Mouse (Mus musculus) liver, adult 2 months (tissue): Measurements from ENCODE around the gene Ttpal. TPM values are rescaled to one million over a fixed set of nuclear protein-coding genes. Genes with fewer than 3 reads are reported as not detected.

Experiments used
- DNase-seq: peaks from one replicate; pipeline ENCODE4 v3.0.0-alpha.2; 2011; ENCODE audit warnings: low read depth, low spot score; ENCODE audit errors: extremely low read depth
- H3K27ac ChIP-seq: fragments of 200-500 bp; replicated peaks from 2 replicates; pipeline ENCODE4 v1.5.1; 2012; ENCODE audit warnings: low read depth, mild to moderate bottlenecking, control low read depth, inconsistent platforms, low read length; ENCODE audit not compliant: insufficient read depth
- H3K27me3 ChIP-seq: fragments of 200-500 bp; 2 replicates; pipeline ENCODE4 v1.6.1; 2012; ENCODE audit warnings: mild to moderate bottlenecking, moderate library complexity, low read length, inconsistent platforms; ENCODE audit not compliant: control insufficient read depth, insufficient read depth
- H3K36me3 ChIP-seq: fragments of 200-500 bp; 2 replicates; pipeline ENCODE4 v1.6.1; 2012; ENCODE audit warnings: low read length, inconsistent platforms; ENCODE audit not compliant: control insufficient read depth, insufficient read depth
- H3K4me1 ChIP-seq: fragments of 200-500 bp; 2 replicates; pipeline ENCODE4 v1.6.1; 2011; ENCODE audit warnings: low read length; ENCODE audit not compliant: control insufficient read depth, insufficient read depth
- H3K4me3 ChIP-seq: fragments of 200-500 bp; 2 replicates; pipeline ENCODE4 v1.5.1; 2011; ENCODE audit warnings: low read depth, mild to moderate bottlenecking, control low read depth, low read length, moderate library complexity; ENCODE audit not compliant: insufficient read depth
- H3K79me2 ChIP-seq: fragments of 200-500 bp; 2 replicates; pipeline ENCODE4 v1.6.1; 2012; ENCODE audit warnings: inconsistent platforms, mild to moderate bottlenecking, low read length, moderate library complexity; ENCODE audit not compliant: control insufficient read depth, insufficient read depth
- H3K9ac ChIP-seq: fragments of 200-500 bp; 2 replicates; pipeline ENCODE4 v1.6.1; 2012; ENCODE audit warnings: low read depth, mild to moderate bottlenecking, control low read depth, inconsistent platforms, low read length
- CTCF ChIP-seq: fragments of 200-500 bp; IDR thresholded peaks from 2 replicates; pipeline ENCODE4 v1.5.1; 2011; ENCODE audit warnings: low read depth, low read length, control low read depth
- POLR2A ChIP-seq: fragments of 200-500 bp; IDR thresholded peaks from 2 replicates; pipeline ENCODE4 v1.6.1; 2011; ENCODE audit warnings: low read length, control low read depth; ENCODE audit not compliant: insufficient read depth; ENCODE audit errors: extremely low read depth
- WGBS: fragments of 180-500 bp; shearing (Covaris S2); methylation state at CpG from one replicate; pipeline ENCODE4 v1.1.7; 2018; 5-methylcytosine and 5-hydroxymethylcytosine counted together
- polyA plus RNA-seq: library from polyadenylated mRNA; depleted of rRNA; stranded (reverse); fragments of >200 nt; gene quantifications from 2 replicates; pipeline ENCODE4 v1.2.3, GENCODE M21; 2012
- total RNA-seq: library from RNA; depleted of rRNA; stranded (reverse); fragments of >200 nt; gene quantifications from 2 replicates; pipeline ENCODE4 v1.2.3, GENCODE M21; 2014

Gene Ttpal
- total and polyA plus RNA-seq, 2 experiments: 8.1 to 9.3 TPM

DNA sequence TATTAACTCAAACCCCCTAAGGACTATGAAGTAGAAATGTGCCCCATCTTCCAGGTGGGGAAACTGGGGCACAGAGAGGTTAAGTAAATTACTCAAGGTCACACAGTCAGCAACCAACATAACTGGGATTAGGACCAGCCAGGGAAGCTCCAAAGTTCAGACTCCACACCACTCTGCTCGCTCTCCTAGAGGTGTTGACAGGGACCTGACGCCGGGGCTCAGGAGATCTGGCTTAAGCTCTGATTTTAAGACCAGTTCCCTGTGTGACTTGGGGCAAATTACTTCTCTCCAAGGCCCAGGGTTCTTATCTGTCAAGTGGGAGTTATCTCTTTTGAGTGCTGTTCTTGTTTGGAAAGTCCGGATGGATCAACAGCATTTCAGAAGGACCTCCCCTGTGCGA is 42.9 kb upstream of the Ttpal start:
- Histone ChIP-seq H3K79me2 (no peaks in the 10 kb centered on the region), H3K9ac (0 out of 2 replicates have a peak overlapping the region, but pooled peaks have one; percentile 4), H3K27me3 (no peaks in the 10 kb centered on the region), H3K4me3 (no peak overlapping the region), H3K4me1 (peaks cover 57% of the 10 kb centered on the region), H3K27ac (peak overlapping the region; percentile 74), H3K36me3 (peaks cover 65% of the 10 kb centered on the region)
- TF ChIP-seq POLR2A (no peak), CTCF (no peak)
- peak; percentile 86 for DNase-seq
- 16% methylated on average over 5 of the region's 5 CpGs for WGBS

- peaks cover 69% of the 10 kb centered on the region for H3K36me3 ChIP-seq
- peak; percentile 23 for DNase-seq
- peaks cover 50% of the 10 kb centered on the region for H3K4me1 ChIP-seq
- no peaks in the 10 kb centered on the region for H3K27me3 ChIP-seq
- 87% methylated on average over 3 of the region's 3 CpGs for WGBS
- H3K27ac ChIP-seq: peak overlapping the region; percentile 74
- peak overlapping the region; percentile 7; the same call in 1 of the 2 replicates for H3K9ac ChIP-seq
- no peak for TF ChIP-seq CTCF
- no peak for TF ChIP-seq POLR2A
- H3K4me3 ChIP-seq: no peak overlapping the region
- no peaks in the 10 kb centered on the region for H3K79me2 ChIP-seq
These were observed 41.9 kb upstream of the Ttpal start for GRCm38 (mm10) chr2:163560247-163560646.

- DNase-seq: peak; percentile 83
- H3K4me1 ChIP-seq: peaks cover 44% of the 10 kb centered on the region
- no peaks in the 10 kb centered on the region for H3K27me3 ChIP-seq
- H3K9ac ChIP-seq: no peak overlapping the region
- H3K36me3 ChIP-seq: peaks cover 74% of the 10 kb centered on the region
- H3K4me3 ChIP-seq: no peak overlapping the region
- no peak for TF ChIP-seq CTCF
- no peak for TF ChIP-seq POLR2A
- WGBS: 31% methylated on average over 13 of the region's 13 CpGs
- H3K79me2 ChIP-seq: no peaks in the 10 kb centered on the region
- H3K27ac ChIP-seq: peak overlapping the region; percentile 32
These were observed 40.7 kb upstream of the Ttpal start for GRCm38 (mm10) chr2:163561258-163561948.

- H3K79me2 ChIP-seq: no peaks in the 10 kb centered on the region
- DNase-seq: peak; percentile 54
- peaks cover 19% of the 10 kb centered on the region for H3K4me1 ChIP-seq
- no peaks in the 10 kb centered on the region for H3K27me3 ChIP-seq
- peaks cover 85% of the 10 kb centered on the region for H3K36me3 ChIP-seq
- H3K4me3 ChIP-seq: no peak overlapping the region
- WGBS: 24% methylated on average over 8 of the region's 8 CpGs
- no peak overlapping the region for H3K9ac ChIP-seq
- TF ChIP-seq CTCF (no peak), POLR2A (no peak)
- no peak overlapping the region for H3K27ac ChIP-seq
These were observed 37.5 kb upstream of the Ttpal start for GRCm38 (mm10) chr2:163564646-163565045.

DNA sequence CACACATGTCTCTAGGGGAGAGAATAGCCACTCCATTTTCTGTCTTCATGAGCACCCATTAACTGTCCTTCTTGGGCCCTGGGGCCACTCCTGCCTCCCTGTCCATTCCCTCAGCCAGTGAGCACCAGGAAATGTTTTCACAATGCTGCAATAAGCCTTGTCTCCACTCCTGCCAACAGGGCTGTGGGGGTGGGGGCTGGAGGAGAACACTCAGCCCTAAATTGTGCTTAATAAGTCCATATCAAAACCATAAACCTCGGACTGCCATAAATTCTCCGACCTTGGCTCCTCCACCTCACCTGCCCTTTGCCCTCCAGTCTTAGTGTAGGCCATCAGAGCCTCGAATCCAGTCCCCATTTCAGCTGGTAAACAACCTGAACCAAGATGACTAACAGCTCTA is 27.8 kb upstream of the Ttpal start:
- H3K4me3 ChIP-seq: no peak overlapping the region
- WGBS: 20% methylated on average over 3 of the region's 3 CpGs
- H3K27ac ChIP-seq: peak overlapping the region; percentile 98
- peaks cover 22% of the 10 kb centered on the region for H3K36me3 ChIP-seq
- TF ChIP-seq POLR2A (no peak), CTCF (no peak)
- H3K4me1 ChIP-seq: peaks cover 17% of the 10 kb centered on the region
- no peaks in the 10 kb centered on the region for H3K79me2 ChIP-seq
- H3K9ac ChIP-seq: 0 out of 2 replicates have a peak overlapping the region, but pooled peaks have one; percentile 14
- no peaks in the 10 kb centered on the region for H3K27me3 ChIP-seq
- peak; percentile 69 for DNase-seq

DNA sequence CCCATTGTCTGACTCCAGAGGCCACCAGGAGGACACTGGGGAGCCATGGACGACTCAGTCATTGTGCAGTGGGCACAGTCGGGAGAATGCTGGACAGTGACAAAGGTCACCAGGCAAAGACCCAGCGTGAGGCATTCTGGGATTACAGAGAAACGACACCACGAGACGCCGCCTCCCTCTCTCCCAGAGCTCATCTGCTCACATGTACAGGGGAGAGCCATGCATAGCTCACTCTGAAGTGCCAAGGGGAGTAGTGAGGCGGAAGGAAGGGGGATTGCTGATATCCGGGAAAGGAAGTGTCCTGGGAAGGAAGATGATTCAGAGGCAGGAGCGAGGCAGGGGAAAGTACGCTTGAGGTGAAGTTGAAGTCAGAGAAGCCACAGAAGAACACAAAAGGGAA is 26.9 kb upstream of the Ttpal start:
- peak overlapping the region; percentile 44 for H3K4me3 ChIP-seq
- no peaks in the 10 kb centered on the region for H3K27me3 ChIP-seq
- H3K9ac ChIP-seq: peak overlapping the region; percentile 84
- TF ChIP-seq CTCF: 0 out of 2 replicates have a peak, but pooled peaks have one; percentile 10
- TF ChIP-seq POLR2A: peak; percentile 58
- peak overlapping the region; percentile 98 for H3K27ac ChIP-seq
- peaks cover 12% of the 10 kb centered on the region for H3K36me3 ChIP-seq
- DNase-seq: peak; percentile 91
- 6% methylated on average over 11 of the region's 11 CpGs for WGBS
- peaks cover 20% of the 10 kb centered on the region for H3K4me1 ChIP-seq
- no peaks in the 10 kb centered on the region for H3K79me2 ChIP-seq
